Mouse (Mus musculus): Measurements from ENCODE around the gene Pnlip. TPM values are rescaled to one million over a fixed set of nuclear protein-coding genes. Genes with fewer than 3 reads are reported as not detected.

The Pnlip gene
- total and polyA plus RNA-seq, 3 experiments, result 0.08 to 0.30 TPM; not detected in 1

- no peaks in the 10 kb centered on the region for H3K4me1 ChIP-seq (ENCODE audit: control insufficient read depth in 1 of 2, insufficient read depth in 2 of 2)
- H3K4me2 ChIP-seq (ENCODE audit: insufficient read depth, low read depth, poor library complexity, severe bottlenecking), result no peak overlapping the region
- in situ Hi-C loops (cut with MboI; ENCODE audit: low pct_ligation_motif_present, low pct_unique_long_range_greater_than_20kb, low sequenced_read_pairs), result no loop called here
- no peak overlapping the region for H3K4me3 ChIP-seq (replicated peaks in 1 of 3; ENCODE audit: low read depth in 2 of 3, low read length in 2 of 3, poor library complexity in 1 of 3)
- dilution Hi-C loops (cut with MboI; ENCODE audit: extremely low pct_ligation_motif_present, extremely low pct_unique_long_range_greater_than_20kb, low sequenced_read_pairs), result no loop called here
- no peak overlapping the region for H3K27ac ChIP-seq (ENCODE audit: insufficient read depth, low read depth)
- no peaks in the 10 kb centered on the region for H3K27me3 ChIP-seq (replicated peaks)
- no peaks in the 10 kb centered on the region for H3K79me2 ChIP-seq (replicated peaks; ENCODE audit: control insufficient read depth, extremely low read depth, insufficient read depth, poor library complexity, severe bottlenecking)
- DNase-seq (ENCODE audit: extremely low read depth), result no peak
- no peak for TF ChIP-seq GABPA (IDR thresholded peaks at IDR 0.05; ENCODE audit: insufficient replicate concordance, low read depth, low read length)
- TF ChIP-seq CHD1 (IDR thresholded peaks at IDR 0.05; ENCODE audit: low read depth, low read length), result no peak
- TF ChIP-seq ZNF384 (IDR thresholded peaks at IDR 0.05; ENCODE audit: low read depth, low read length), result no peak
- TF ChIP-seq SIN3A (IDR thresholded peaks at IDR 0.05; ENCODE audit: low read length), result no peak
- TF ChIP-seq TCF12 (IDR thresholded peaks at IDR 0.05; ENCODE audit: low read depth, low read length), result no peak
- TF ChIP-seq POLR2AphosphoS2 (IDR thresholded peaks at IDR 0.05; ENCODE audit: low read depth, low read length), result no peak
- no peak for TF ChIP-seq E2F4 (IDR thresholded peaks at IDR 0.05; ENCODE audit: insufficient replicate concordance, low read depth, low read length)
- H3K9me3 ChIP-seq (replicated peaks; ENCODE audit: low read length), result no peaks in the 10 kb centered on the region
- no peak overlapping the region for H3K9ac ChIP-seq (ENCODE audit: insufficient read depth, low read depth)
- H3K36me3 ChIP-seq (replicated peaks in 1 of 2; ENCODE audit: control insufficient read depth in 1 of 2, insufficient read depth in 1 of 2, low read length in 1 of 2), result no peaks in the 10 kb centered on the region
These were observed 52.3 kb downstream of the Pnlip start for GRCm38 (mm10) chr19:58704556-58704955.

DNA sequence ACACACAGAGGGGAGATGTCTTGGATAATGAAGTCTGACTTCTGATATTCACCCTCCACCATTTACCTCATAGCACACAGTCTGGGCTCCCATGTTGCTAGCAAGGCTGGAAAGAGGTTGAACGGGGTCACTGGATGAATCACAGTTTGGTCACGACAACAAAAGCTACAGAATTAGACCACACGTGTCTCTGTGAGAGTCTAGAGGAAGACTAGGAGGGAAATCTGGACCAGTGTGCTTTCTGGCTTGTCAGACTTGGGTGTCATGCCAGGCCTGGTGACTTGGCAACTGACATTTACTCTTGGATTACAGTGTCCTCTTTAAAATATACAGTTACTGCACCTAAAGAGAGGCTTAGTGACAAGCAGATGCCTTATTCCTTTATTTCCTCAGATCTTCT, 56.3 kb downstream of the Pnlip start:
- DNase-seq (ENCODE audit: extremely low read depth), result no peak
- Histone ChIP-seq H3K9me3 (replicated peaks; ENCODE audit: low read length) (no peaks in the 10 kb centered on the region), H3K36me3 (replicated peaks in 1 of 2; ENCODE audit: control insufficient read depth in 1 of 2, insufficient read depth in 1 of 2, low read length in 1 of 2) (no peaks in the 10 kb centered on the region), H3K4me3 (replicated peaks in 1 of 3; ENCODE audit: low read depth in 2 of 3, low read length in 2 of 3, poor library complexity in 1 of 3) (no peak overlapping the region), H3K79me2 (replicated peaks; ENCODE audit: control insufficient read depth, extremely low read depth, insufficient read depth, poor library complexity, severe bottlenecking) (no peaks in the 10 kb centered on the region), H3K27me3 (replicated peaks) (no peaks in the 10 kb centered on the region), H3K27ac (ENCODE audit: insufficient read depth, low read depth) (no peak overlapping the region), H3K4me1 (ENCODE audit: control insufficient read depth in 1 of 2, insufficient read depth in 2 of 2) (no peaks in the 10 kb centered on the region), H3K4me2 (ENCODE audit: insufficient read depth, low read depth, poor library complexity, severe bottlenecking) (no peak overlapping the region), H3K9ac (ENCODE audit: insufficient read depth, low read depth) (no peak overlapping the region)
- in situ Hi-C loops (cut with MboI; ENCODE audit: low pct_ligation_motif_present, low pct_unique_long_range_greater_than_20kb, low sequenced_read_pairs) (no loop called here), dilution Hi-C loops (cut with MboI; ENCODE audit: extremely low pct_ligation_motif_present, extremely low pct_unique_long_range_greater_than_20kb, low sequenced_read_pairs) (no loop called here)
- TF ChIP-seq MAFK (IDR thresholded peaks at IDR 0.05; ENCODE audit: insufficient replicate concordance, low read length) (no peak), USF2 (conservative IDR thresholded peaks at IDR 0.05; ENCODE audit: low read depth, low read length) (no peak), TBP (conservative IDR thresholded peaks at IDR 0.05; ENCODE audit: low read depth, low read length) (no peak), JUN (IDR thresholded peaks at IDR 0.05; ENCODE audit: insufficient read depth, low read depth, low read length) (no peak), MAX (IDR thresholded peaks at IDR 0.05; ENCODE audit: low read length) (no peak), UBTF (IDR thresholded peaks at IDR 0.05; ENCODE audit: low read depth, low read length) (no peak), BHLHE40 (IDR thresholded peaks at IDR 0.05; ENCODE audit: low read depth, low read length) (no peak)

DNA sequence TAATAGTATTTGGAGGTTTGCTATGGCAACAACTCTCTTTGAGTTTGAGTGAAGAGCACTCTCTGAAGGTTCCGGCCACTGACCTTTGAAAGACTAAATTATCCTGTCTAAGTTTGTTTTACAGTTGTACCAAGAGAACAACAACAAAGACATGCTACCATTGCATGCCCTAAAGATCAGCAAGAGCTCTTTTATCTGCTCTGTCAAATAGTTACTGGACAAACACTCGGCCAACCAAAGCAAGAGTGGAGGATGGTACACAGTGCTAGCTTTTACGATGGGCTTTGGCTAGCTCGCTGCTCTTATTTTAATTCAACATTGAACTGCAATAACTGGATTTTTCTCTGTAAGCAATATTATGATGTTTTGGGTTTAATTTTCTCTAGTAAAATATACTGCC, 65.6 kb downstream of the Pnlip start:
- in situ Hi-C loops (cut with MboI; ENCODE audit: low pct_ligation_motif_present, low pct_unique_long_range_greater_than_20kb, low sequenced_read_pairs) (no loop called here), dilution Hi-C loops (cut with MboI; ENCODE audit: extremely low pct_ligation_motif_present, extremely low pct_unique_long_range_greater_than_20kb, low sequenced_read_pairs) (no loop called here)
- Histone ChIP-seq H3K4me3 (replicated peaks in 1 of 3; ENCODE audit: low read depth in 2 of 3, low read length in 2 of 3, poor library complexity in 1 of 3) (no peak overlapping the region), H3K4me2 (ENCODE audit: insufficient read depth, low read depth, poor library complexity, severe bottlenecking) (no peak overlapping the region), H3K9ac (ENCODE audit: insufficient read depth, low read depth) (no peak overlapping the region), H3K27ac (ENCODE audit: insufficient read depth, low read depth) (no peak overlapping the region), H3K79me2 (replicated peaks; ENCODE audit: control insufficient read depth, extremely low read depth, insufficient read depth, poor library complexity, severe bottlenecking) (no peaks in the 10 kb centered on the region), H3K36me3 (replicated peaks in 1 of 2; ENCODE audit: control insufficient read depth in 1 of 2, insufficient read depth in 1 of 2, low read length in 1 of 2) (no peaks in the 10 kb centered on the region), H3K27me3 (replicated peaks) (no peaks in the 10 kb centered on the region), H3K4me1 (ENCODE audit: control insufficient read depth in 1 of 2, insufficient read depth in 2 of 2) (peaks cover 0 to 8% of the 10 kb centered on the region in 2 experiments; a peak in 2 of 4 replicates), H3K9me3 (replicated peaks; ENCODE audit: low read length) (no peaks in the 10 kb centered on the region)
- TF ChIP-seq USF1 (IDR thresholded peaks at IDR 0.05; ENCODE audit: low read depth, low read length) (no peak), ETS1 (conservative IDR thresholded peaks at IDR 0.05; ENCODE audit: low read depth, low read length) (no peak), ZKSCAN1 (IDR thresholded peaks at IDR 0.05; ENCODE audit: borderline replicate concordance, low read depth, low read length) (no peak), EP300 (IDR thresholded peaks at IDR 0.05; ENCODE audit: low read length) (no peak), ZC3H11A (IDR thresholded peaks at IDR 0.05; ENCODE audit: low read depth, low read length) (no peak), UBTF (IDR thresholded peaks at IDR 0.05; ENCODE audit: low read depth, low read length) (no peak), POLR2AphosphoS2 (IDR thresholded peaks at IDR 0.05; ENCODE audit: low read depth, low read length) (no peak), JUN (IDR thresholded peaks at IDR 0.05; ENCODE audit: insufficient read depth, low read depth, low read length) (no peak), USF2 (conservative IDR thresholded peaks at IDR 0.05; ENCODE audit: low read depth, low read length) (no peak), IRF4 (IDR thresholded peaks at IDR 0.05; ENCODE audit: low read depth, low read length) (no peak), MAFK (IDR thresholded peaks at IDR 0.05; ENCODE audit: insufficient replicate concordance, low read length) (no peak), CTCF (conservative IDR thresholded peaks at IDR 0.05 in 1 of 2, IDR thresholded peaks at IDR 0.05 in 1 of 2; ENCODE audit: low read depth in 2 of 2, low read length in 2 of 2) (no peak), ELF1 (IDR thresholded peaks at IDR 0.05; ENCODE audit: low read depth, low read length) (no peak), MYC (IDR thresholded peaks at IDR 0.05; ENCODE audit: low read depth, low read length) (no peak), HCFC1 (IDR thresholded peaks at IDR 0.05; ENCODE audit: low read depth, low read length) (no peak)
- no peak for DNase-seq (ENCODE audit: extremely low read depth)

Data from CH12.LX (cell line).